Mouse (Mus musculus): ENCODE results near the gene Cdh19. TPM values are rescaled to one million over a fixed set of nuclear protein-coding genes. Genes with fewer than 3 reads are reported as not detected.

Cdh19 gene
- 0.19 and 0.20 TPM in 2 replicates for polyA plus RNA-seq (2012; rRNA removed)

DNA sequence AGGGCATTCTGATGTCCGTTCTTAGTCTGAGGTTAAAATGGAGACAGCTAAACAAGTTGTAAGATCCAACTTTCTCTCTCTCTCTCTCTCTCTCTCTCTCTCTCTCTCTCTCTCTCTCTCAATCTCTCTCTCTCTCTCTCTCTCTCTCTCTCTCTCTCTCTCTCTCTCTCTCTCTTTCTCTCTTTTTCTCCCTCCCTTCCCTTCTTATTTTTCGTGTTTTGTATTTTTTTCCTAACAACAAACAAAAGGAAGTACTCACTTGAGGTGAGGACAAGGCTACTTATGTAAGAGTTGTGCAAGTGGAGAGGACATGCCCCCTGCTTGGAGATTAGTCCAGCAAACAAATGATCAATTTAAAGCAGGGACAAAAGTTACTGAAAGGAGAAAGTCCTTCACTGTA, at the start of gene Cdh19:
Gene Cdh19, minus strand, starts transcription at position 101 of the 400 bp plus-strand sequence.
- DNase-seq (ENCODE audit: low read depth, low spot score): no peak
- WGBS: 45% methylated on average over 2 of the region's 2 CpGs

DNA sequence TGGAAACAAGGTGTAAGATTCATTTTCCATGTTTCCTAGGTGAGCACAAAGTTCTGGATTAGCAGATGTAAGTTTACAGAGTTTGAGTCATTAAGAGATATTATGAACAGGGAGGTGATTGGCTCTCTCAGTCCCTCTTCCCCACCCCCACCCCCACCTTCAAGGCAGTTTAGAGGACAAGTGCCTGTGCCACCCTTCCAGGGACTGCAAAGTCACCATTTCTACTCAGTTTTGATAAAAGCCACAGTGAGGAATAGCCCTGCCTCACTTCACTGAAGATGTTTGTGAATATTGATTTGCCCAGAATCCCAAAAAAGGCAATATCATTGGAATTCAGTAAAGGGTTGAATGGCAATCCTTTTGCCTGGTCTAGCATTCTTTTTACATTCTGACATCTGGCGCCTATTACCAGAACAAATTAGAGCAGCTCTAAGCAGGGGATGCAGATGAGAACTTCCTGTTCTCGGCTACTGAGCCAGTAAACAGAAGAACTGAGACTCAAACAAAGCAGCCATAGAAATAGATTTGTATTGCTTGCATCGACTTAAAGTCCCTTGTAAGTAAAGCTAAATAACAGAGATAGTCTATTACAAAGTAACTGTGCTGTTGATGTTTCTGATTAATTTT, 43.2 kb upstream of the Cdh19 start:
- no peak for DNase-seq (ENCODE audit: low read depth, low spot score)
- 58% methylated on average over 3 of the region's 3 CpGs for WGBS

DNA sequence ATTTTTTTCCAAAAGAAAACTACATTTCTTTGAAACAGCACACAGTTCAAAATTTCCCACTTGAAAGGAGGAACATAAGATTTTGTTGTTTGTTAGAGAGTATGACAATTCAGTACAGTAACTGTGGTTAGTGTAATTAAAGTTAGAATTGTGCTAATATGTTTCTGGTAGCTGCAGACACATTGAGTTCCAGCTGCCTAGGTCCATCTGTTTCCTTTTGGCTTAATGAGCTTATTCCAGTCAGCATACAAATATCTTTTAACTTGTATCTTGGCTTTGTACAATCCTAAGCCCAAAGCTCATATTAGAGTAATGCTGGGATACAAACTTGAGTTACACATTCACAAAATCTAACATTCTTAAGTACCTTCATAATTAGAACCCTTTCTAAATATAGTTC, 40.3 kb upstream of the Cdh19 start:
- DNase-seq (ENCODE audit: low read depth, low spot score): no peak

DNA sequence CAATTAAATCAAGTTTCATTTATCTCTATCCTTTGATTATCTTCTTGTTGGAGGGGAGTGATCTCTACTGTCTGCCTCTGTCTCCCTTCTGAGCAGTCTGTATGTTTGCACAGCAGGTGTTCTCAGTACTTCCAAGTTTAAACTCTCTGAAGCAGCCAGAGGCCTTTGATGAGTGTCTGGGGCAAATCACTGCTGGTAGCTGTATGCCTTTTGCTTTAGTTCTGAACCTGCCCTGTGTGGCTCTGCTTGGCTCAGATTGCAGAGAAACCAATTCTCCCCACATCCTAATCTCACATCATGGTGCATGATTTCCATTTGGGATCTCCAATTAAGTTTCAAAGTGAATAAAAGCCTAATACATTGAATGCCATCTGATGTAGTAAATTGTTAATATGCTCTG, 12.4 kb upstream of the Cdh19 start:
- DNase-seq (ENCODE audit: low read depth, low spot score): no peak

DNA sequence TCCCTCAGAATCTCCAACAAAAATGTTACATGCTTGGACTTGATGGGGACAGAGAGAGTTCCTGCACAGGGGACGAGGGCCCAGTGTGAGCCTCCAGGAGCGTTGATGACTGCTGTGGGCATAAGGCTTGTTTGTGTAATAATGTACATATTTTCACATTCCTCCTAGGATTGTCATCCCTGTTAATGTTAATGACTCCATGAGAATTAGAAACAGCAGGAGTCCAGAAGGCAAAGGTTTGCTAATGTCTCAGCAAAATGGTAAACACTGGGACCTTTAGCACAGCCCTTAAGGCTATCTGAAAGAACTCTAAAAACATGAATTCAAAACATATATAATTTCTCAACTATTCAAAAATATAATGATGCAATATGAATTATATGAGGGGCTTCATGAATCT, 8.2 kb downstream of the Cdh19 start:
- no peak for DNase-seq (ENCODE audit: low read depth, low spot score)
- 79% methylated on average over 2 of the region's 2 CpGs for WGBS

DNA sequence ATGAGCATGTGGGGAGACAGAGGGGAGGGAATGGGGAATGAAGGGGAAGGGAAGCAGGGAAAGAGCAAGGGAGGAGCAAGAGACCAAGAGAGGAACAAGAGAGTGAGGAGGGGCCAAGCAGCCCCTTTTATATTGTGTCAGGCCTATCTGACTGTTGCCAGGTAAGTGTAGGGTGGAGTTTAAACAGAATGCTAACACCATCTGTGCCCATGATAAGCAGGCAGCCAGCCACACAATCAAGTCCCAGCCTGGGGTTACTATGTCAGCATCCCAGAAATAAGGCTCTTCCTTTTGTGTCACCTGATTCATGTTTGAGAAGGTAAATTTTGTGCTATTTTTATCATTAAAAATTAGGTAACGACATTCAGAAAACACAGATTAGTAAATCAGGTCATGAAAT, 67.6 kb downstream of the Cdh19 start:
- DNase-seq (ENCODE audit: low read depth, low spot score): no peak
- WGBS: 84% methylated on average over 1 of the region's 1 CpGs

DNA sequence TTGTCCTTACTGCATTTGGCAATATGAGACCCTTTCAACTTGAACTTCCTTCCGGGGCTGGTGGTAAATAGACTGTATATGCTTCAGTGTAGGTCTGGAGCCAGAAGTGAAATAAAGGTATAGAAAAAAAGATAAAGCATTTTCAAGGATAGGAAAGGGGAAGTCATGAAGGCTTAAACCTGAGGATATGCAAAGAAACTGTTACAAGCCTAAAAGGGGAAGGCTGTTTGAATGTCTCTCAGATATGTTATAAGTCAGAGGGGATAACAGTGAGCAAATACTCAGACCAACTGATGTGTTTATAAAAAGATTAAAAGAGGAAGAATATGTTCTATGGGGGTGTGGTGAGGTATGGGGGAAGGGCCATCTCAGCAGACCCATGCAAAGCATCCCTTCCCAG, 68.2 kb downstream of the Cdh19 start:
- 57% methylated on average over 1 of the region's 1 CpGs for WGBS
- DNase-seq (ENCODE audit: low read depth, low spot score): no peak

DNA sequence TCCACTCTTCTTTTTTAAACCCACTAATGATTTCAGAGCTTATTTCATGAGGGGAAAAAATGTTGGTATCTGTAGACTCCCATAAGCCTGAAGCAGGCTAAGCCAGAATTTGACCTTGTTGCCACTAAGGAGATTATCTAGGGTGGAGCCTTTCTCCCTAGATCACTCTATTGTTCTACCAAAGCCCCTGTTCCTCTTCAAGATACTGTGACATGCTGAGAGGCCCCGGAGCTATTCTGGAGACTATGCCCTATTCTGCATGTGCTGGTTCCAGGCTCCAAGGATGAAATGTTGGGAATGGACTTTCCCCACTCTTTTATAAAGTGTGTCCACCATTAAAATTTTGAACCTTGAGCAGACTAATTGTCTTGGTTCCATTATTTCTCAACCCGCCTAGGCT, 73.1 kb downstream of the Cdh19 start:
- DNase-seq (ENCODE audit: low read depth, low spot score): no peak
- 81% methylated on average over 2 of the region's 2 CpGs for WGBS

Data from large intestine, adult 2 months (tissue).